ENCODE assay signal across 9 mouse cellular contexts in genomic region chr10:50698836-50699433, GRCm38 (mm10).
A peak's percentile ranks its signal among the peaks of the same experiment; 100 is the strongest.
DNase-seq lines count a peak whose midpoint lies in the region; ATAC-seq and TF ChIP-seq lines count a peak whose summit lies in the region.
"Had no signal": no experiment of that assay in that cellular context is flagged by ENCODE, and none has a peak within 500 bp of the region (broad histone marks: within the 10 kb centered on the region; RNA-seq: fewer than 3 reads in every experiment).

No protein-coding gene starts in this region.

- no peak for TF ChIP-seq EP300 in lung, postnatal 0 days (IDR thresholded peaks at IDR 0.05)

- H3K36me3 ChIP-seq in lung, postnatal 0 days (ENCODE audit: insufficient read depth, low read length): no peaks in the 10 kb centered on the region; the same call in 1 of the 2 replicates

- peak; percentile 60 for TF ChIP-seq CTCF in lung, postnatal 0 days (IDR thresholded peaks at IDR 0.05)

- H3K9me3 ChIP-seq in lung, postnatal 0 days (ENCODE audit: low read length): no peaks in the 10 kb centered on the region
- H3K9me3 ChIP-seq: megakaryocyte, embryonic 14.5 days had no signal

- H3K9ac ChIP-seq in lung, postnatal 0 days (replicated peaks; ENCODE audit: low read depth): no peak overlapping the region

- peak; percentile 13 to 54 for DNase-seq in cerebellum, postnatal 10 days
- DNase-seq in lung, postnatal 0 days (ENCODE audit: low spot score): peak; percentile 69
- DNase-seq in lung, adult 18-20 months: no peak
- DNase-seq in retina, postnatal 1 day: peak; percentile 43
- DNase-seq in left cerebral cortex, adult 8-10 months (ENCODE audit: low spot score in 2 of 2): no peak
- no peak for DNase-seq in right cerebral cortex, postnatal 25 days

- no peak overlapping the region for H3K4me3 ChIP-seq in lung, postnatal 0 days (ENCODE audit: low read depth, low read length)
- H3K4me3 ChIP-seq: megakaryocyte, embryonic 14.5 days had no signal

- no peak overlapping the region for H3K4me2 ChIP-seq in lung, postnatal 0 days (replicated peaks; ENCODE audit: low read depth, low read length)

- no peak for ATAC-seq in cerebellum, adult (ENCODE audit: insufficient number of reproducible peaks, low FRiP score, low TSS enrichment)
- no peak for ATAC-seq in lung, postnatal 0 days
- ATAC-seq in granulocyte monocyte progenitor cell, adult 5-6 weeks (replicated peaks; ENCODE audit: poor library complexity, severe bottlenecking): peak; percentile 66

- no peaks in the 10 kb centered on the region for H3K4me1 ChIP-seq in lung, postnatal 0 days (ENCODE audit: insufficient read depth, low read depth, low read length)

- 57% methylated on average over 4 of the region's 4 CpGs for WGBS in lung, postnatal 0 days

- no peak overlapping the region for H3K27ac ChIP-seq in lung, postnatal 0 days (ENCODE audit: low read length)

- no peaks in the 10 kb centered on the region for H3K27me3 ChIP-seq in lung, postnatal 0 days (replicated peaks; ENCODE audit: insufficient read depth, low read length)
- H3K27me3 ChIP-seq: megakaryocyte, embryonic 14.5 days had no signal

Comparison
In these comparisons a context has a peak if more than half of its experiments do, and no peak if none do; other contexts are left out.
1. DNase-seq: peak in cerebellum, postnatal 10 days (2 of 2), lung, postnatal 0 days (single experiment) and retina, postnatal 1 day (single experiment); none in lung, adult 18-20 months (0 of 2), left cerebral cortex, adult 8-10 months (0 of 2) and right cerebral cortex, postnatal 25 days (single experiment).